ENCODE assay signal across 24 mouse cellular contexts in the genomic region with DNA sequence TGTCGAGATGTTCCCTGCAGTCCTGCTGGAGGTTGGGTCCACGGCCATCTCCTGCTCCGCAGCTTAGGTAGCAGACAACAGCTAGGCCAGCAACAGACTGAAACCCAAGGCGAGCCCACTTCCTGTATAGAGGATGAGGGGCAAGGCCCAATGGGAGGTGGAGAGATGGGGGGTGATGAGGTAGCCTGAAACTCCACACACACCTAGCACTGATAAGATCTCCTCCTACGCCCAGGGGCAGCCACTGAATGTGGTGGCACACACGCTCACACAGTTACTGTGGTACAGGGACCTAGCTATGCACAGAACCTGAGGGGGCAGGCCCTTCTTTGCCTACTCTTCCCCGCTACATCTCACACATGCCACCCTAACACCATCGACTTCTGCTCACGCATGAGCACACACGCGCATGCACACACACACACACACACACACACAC. TPM values are rescaled to one million over a fixed set of nuclear protein-coding genes. Genes with fewer than 3 reads are reported as not detected.
DNase-seq lines count a peak whose midpoint lies in the region; ATAC-seq and TF ChIP-seq lines count a peak whose summit lies in the region.
"Had no signal": no experiment of that assay in that cellular context is flagged by ENCODE, and none has a peak within 500 bp of the region (broad histone marks: within the 10 kb centered on the region; RNA-seq: fewer than 3 reads in every experiment).

A gene (minus strand): TSS at position 304 of the 439 bp plus-strand sequence.

- no peak within 1 kb of the TSS for H3K9ac ChIP-seq in midbrain, postnatal 0 days (replicated peaks; ENCODE audit: low read length, poor library complexity, severe bottlenecking)
- H3K9ac ChIP-seq in neural tube, embryonic 15.5 days (replicated peaks), result no peak within 1 kb of the TSS
- H3K9ac ChIP-seq: forebrain, embryonic 15.5 days; limb, embryonic 15.5 days had no signal

- no peaks in the 10 kb centered on the region for H3K9me3 ChIP-seq in midbrain, embryonic 10.5 days (replicated peaks)
- no peaks in the 10 kb centered on the region for H3K9me3 ChIP-seq in midbrain, postnatal 0 days (ENCODE audit: low read length)
- H3K9me3 ChIP-seq in neural tube, embryonic 15.5 days (replicated peaks), result no peaks in the 10 kb centered on the region
- H3K9me3 ChIP-seq: forebrain, embryonic 15.5 days; G1E; limb, embryonic 15.5 days had no signal

- H3K36me3 ChIP-seq in midbrain, embryonic 10.5 days, result no peaks in the 10 kb centered on the region
- no peaks in the 10 kb centered on the region for H3K36me3 ChIP-seq in midbrain, postnatal 0 days (ENCODE audit: insufficient read depth, low read length)
- no peaks in the 10 kb centered on the region for H3K36me3 ChIP-seq in neural tube, embryonic 15.5 days
- H3K36me3 ChIP-seq: forebrain, embryonic 15.5 days; G1E; limb, embryonic 15.5 days had no signal

- DNase-seq in midbrain, embryonic 10.5 days (ENCODE audit: low spot score), result no peak
- no peak for DNase-seq in midbrain, postnatal 0 days (ENCODE audit: low spot score)
- peak; percentile 91 for DNase-seq in T-cell, adult 2 months (ENCODE audit: low spot score)
- DNase-seq in naive thymus-derived CD4-positive, alpha-beta T cell, adult 2 months (ENCODE audit: low read depth), result peak; percentile 77
- DNase-seq in thymus, postnatal 14 days, result peak; percentile 59
- DNase-seq in left cerebral cortex, postnatal 25 days (ENCODE audit: low spot score in 2 of 2), result no peak
- no peak for DNase-seq in layer of hippocampus, postnatal 25 days (ENCODE audit: extremely low spot score in 1 of 2, low spot score in 1 of 2)
- DNase-seq: adrenal gland, adult 8-10 months; cerebellum, adult 11 months; heart, postnatal 14 days; kidney, adult 18-20 months; kidney, postnatal 14 days; layer of hippocampus, adult 9-11 months; lung, postnatal 14 days; right cerebral cortex, postnatal 25 days had no signal

- 90% methylated on average over 11 of the region's 11 CpGs for WGBS in midbrain, embryonic 10.5 days
- 91% methylated on average over 11 of the region's 11 CpGs for WGBS in midbrain, postnatal 0 days
- 91% methylated on average over 11 of the region's 11 CpGs for WGBS in neural tube, embryonic 15.5 days

- H3K4me3 ChIP-seq in midbrain, embryonic 10.5 days, result no peak within 1 kb of the TSS
- no peak within 1 kb of the TSS for H3K4me3 ChIP-seq in midbrain, postnatal 0 days (ENCODE audit: low read depth, low read length)
- H3K4me3 ChIP-seq in neural tube, embryonic 15.5 days (replicated peaks), result no peak within 1 kb of the TSS
- H3K4me3 ChIP-seq: erythroblast, embryonic 14.5 days; forebrain, embryonic 15.5 days; limb, embryonic 15.5 days; myocyte had no signal

- TF ChIP-seq CTCF in midbrain, postnatal 0 days (IDR thresholded peaks at IDR 0.05), result no peak

- no peaks in the 10 kb centered on the region for H3K27me3 ChIP-seq in midbrain, embryonic 10.5 days (ENCODE audit: low read depth, poor library complexity, severe bottlenecking)
- H3K27me3 ChIP-seq in midbrain, postnatal 0 days (ENCODE audit: insufficient read depth, low read length), result no peaks in the 10 kb centered on the region
- H3K27me3 ChIP-seq in neural tube, embryonic 15.5 days (replicated peaks), result no peaks in the 10 kb centered on the region
- H3K27me3 ChIP-seq: forebrain, embryonic 15.5 days; limb, embryonic 15.5 days had no signal

- H3K4me2 ChIP-seq in midbrain, postnatal 0 days (ENCODE audit: low read depth, low read length, poor library complexity, severe bottlenecking), result no peak within 1 kb of the TSS
- no peak within 1 kb of the TSS for H3K4me2 ChIP-seq in neural tube, embryonic 15.5 days
- H3K4me2 ChIP-seq: forebrain, embryonic 15.5 days; heart, embryonic 11.5 days; limb, embryonic 15.5 days; midbrain, embryonic 11.5 days had no signal

- peak within 1 kb of the TSS; percentile 38; the same call in 1 of the 2 replicates for H3K27ac ChIP-seq in midbrain, embryonic 10.5 days (replicated peaks)
- H3K27ac ChIP-seq in midbrain, postnatal 0 days (ENCODE audit: low read depth, low read length), result no peak within 1 kb of the TSS
- no peak within 1 kb of the TSS for H3K27ac ChIP-seq in neural tube, embryonic 15.5 days (replicated peaks)
- H3K27ac ChIP-seq: forebrain, embryonic 15.5 days; limb, embryonic 15.5 days had no signal

- intact Hi-C loops in left cerebral cortex, postnatal 25 days (cut with DNase I), result no loop called here

- ATAC-seq in midbrain, postnatal 0 days (ENCODE audit: low FRiP score), result no peak
- ATAC-seq in neural tube, embryonic 15.5 days (ENCODE audit: low FRiP score), result no peak
- ATAC-seq: forebrain, embryonic 15.5 days; hindbrain, embryonic 16.5 days had no signal

- peaks cover 7% of the 10 kb centered on the region; the same call in 1 of the 2 replicates for H3K4me1 ChIP-seq in midbrain, embryonic 10.5 days
- H3K4me1 ChIP-seq in midbrain, postnatal 0 days (ENCODE audit: insufficient read depth, low read length), result no peaks in the 10 kb centered on the region
- no peaks in the 10 kb centered on the region for H3K4me1 ChIP-seq in neural tube, embryonic 15.5 days
- H3K4me1 ChIP-seq: forebrain, embryonic 15.5 days had no signal

RNA-seq across cellular contexts. Expression of the gene that starts here (rescaled TPM):
- polyA plus RNA-seq in midbrain, embryonic 10.5 days (2016; fragmentation: Nextera tagmentation; extraction: Ambion mirVana), result not detected in 2 replicates
- 0.33 and 0.38 TPM in 2 replicates for total RNA-seq in midbrain, postnatal 0 days (2014; rRNA removed)
- 0.19 and 0.22 TPM in 2 replicates for polyA plus RNA-seq in midbrain, postnatal 0 days (2015; fragmentation: Nextera tagmentation; extraction: Ambion mirVana)
- total RNA-seq in left cerebral cortex, postnatal 25 days (2021), result under 1 TPM in 1 of 2 experiments, not detected in 1; 0.23 TPM
- 0.12 and 2.8 TPM in 2 replicates for polyA plus RNA-seq in neural tube, embryonic 15.5 days (2015; fragmentation: Nextera tagmentation; extraction: Ambion mirVana)
- total RNA-seq in layer of hippocampus, postnatal 25 days (2021), result under 1 TPM in 1 of 2 experiments, not detected in 1; 0.05 TPM
- polyA plus RNA-seq: forebrain, embryonic 15.5 days; G1E; heart, embryonic 11.5 days; midbrain, embryonic 11.5 days had no signal

Comparison
In these comparisons a context has a peak if more than half of its experiments do, and no peak if none do; other contexts are left out.
1. DNase-seq: peak in T-cell, adult 2 months (single experiment), naive thymus-derived CD4-positive, alpha-beta T cell, adult 2 months (single experiment) and thymus, postnatal 14 days (single experiment); none in midbrain, embryonic 10.5 days (single experiment), midbrain, postnatal 0 days (single experiment), left cerebral cortex, postnatal 25 days (0 of 2) and layer of hippocampus, postnatal 25 days (0 of 2).